Mouse (Mus musculus): ENCODE measurements around the gene Snx3.

- no peak for TF ChIP-seq POLR2A (IDR thresholded peaks at IDR 0.05; ENCODE audit: insufficient read depth, low read depth, low read length)
- TF ChIP-seq CTCF (IDR thresholded peaks at IDR 0.05), result no peak
Measured at GRCm38 (mm10) chr10:42491158-42491557, 10.7 kb upstream of the Snx3 start.

Measured in heart, adult 2 months (tissue).